Mouse (Mus musculus): ENCODE measurements around the gene Olfr183.
"Not testable (repeated sequence)": the region's sequence is repeated elsewhere in the genome, so short reads cannot be mapped to it uniquely, and the experiment has no call there.

Olfr183 gene

GRCm38 (mm10) chr16:58995057-58995456, at the start of gene Olfr183:
Gene Olfr183 (plus strand): TSS chr16:58995357.
- no peak for DNase-seq

GRCm38 (mm10) chr16:59007146-59007545, 12.0 kb downstream of the Olfr183 start:
- DNase-seq = no peak

GRCm38 (mm10) chr16:59013357-59014018, 18.3 kb downstream of the Olfr183 start:
- no peak for DNase-seq

GRCm38 (mm10) chr16:59030191-59030590, 35.0 kb downstream of the Olfr183 start, which contains the start of gene Olfr186:
Gene Olfr186 (minus strand): TSS chr16:59030291.
- DNase-seq = no peak

- no peak for DNase-seq
Measured at GRCm38 (mm10) chr16:59039710-59040109, 44.6 kb downstream of the Olfr183 start, which contains the start of gene Olfr187. Gene Olfr187 (minus strand): TSS chr16:59039767.

- DNase-seq = no peak
Measured at GRCm38 (mm10) chr16:59045835-59046234, 50.7 kb downstream of the Olfr183 start.

- no peak for DNase-seq
Measured at GRCm38 (mm10) chr16:59047579-59047978, 52.4 kb downstream of the Olfr183 start.

- no peak for DNase-seq
Measured at GRCm38 (mm10) chr16:59048860-59049259, 53.7 kb downstream of the Olfr183 start.

GRCm38 (mm10) chr16:59049286-59049685, 54.1 kb downstream of the Olfr183 start:
- DNase-seq = not testable (repeated sequence)

All from thymus, adult 18-20 months (tissue).